Mouse (Mus musculus): ENCODE measurements around the gene Cers6.

DNA sequence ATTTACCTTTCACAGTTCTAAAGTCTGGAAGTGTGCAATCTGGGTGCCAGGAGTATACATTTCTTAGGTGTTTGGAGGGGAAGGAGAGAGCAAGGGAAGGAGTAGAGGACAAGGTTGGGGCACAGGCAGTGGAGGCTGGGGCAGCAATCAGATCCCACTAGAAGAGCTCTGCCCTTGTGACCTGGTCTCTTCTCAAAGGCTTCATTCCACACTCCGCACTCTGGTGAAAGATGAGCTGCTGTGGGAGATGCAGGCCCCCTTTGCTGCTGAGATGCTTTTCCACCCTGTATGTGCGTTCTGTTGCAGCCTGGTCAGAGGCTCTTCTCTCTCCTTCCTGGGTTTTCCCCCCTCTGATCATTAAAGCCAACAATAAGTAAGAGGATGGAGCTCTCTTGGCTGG lies 84.7 kb downstream of the Cers6 start:
- TF ChIP-seq CTCF (IDR thresholded peaks at IDR 0.05; ENCODE audit: borderline replicate concordance, control insufficient read depth, extremely low read depth, insufficient read depth, low read length, poor library complexity) (no peak), POLR2A (IDR thresholded peaks at IDR 0.05; ENCODE audit: control insufficient read depth, extremely low read depth, insufficient read depth, low read length, poor library complexity) (no peak)
